Mouse (Mus musculus) layer of hippocampus, postnatal 14 days (tissue): Measurements from ENCODE around the gene Il31ra. TPM values are rescaled to one million over a fixed set of nuclear protein-coding genes. Genes with fewer than 3 reads are reported as not detected.

Source experiments
- DNase-seq, 2 experiments: peaks; one replicate each; pipeline ENCODE4 v3.0.0; 2021 to 2022; ENCODE audit warnings: low spot score in 2 of 2, mixed read lengths in 1 of 2
- total RNA-seq, 2 experiments: library from RNA; stranded (reverse); gene quantifications; 2 replicates each; pipeline ENCODE4 v1.2.3; 2021

Gene Il31ra
- total RNA-seq, 2 experiments from 2014 or later = 0.25 to 0.64 TPM

GRCm38 (mm10) chr13:112569606-112570005 is 24.6 kb downstream of the Il31ra start:
- no peak for DNase-seq

GRCm38 (mm10) chr13:112560554-112561138 is 33.5 kb downstream of the Il31ra start:
- no peak for DNase-seq

- no peak for DNase-seq
These were observed 37.7 kb downstream of the Il31ra start for GRCm38 (mm10) chr13:112556501-112556900.

- no peak for DNase-seq
These were observed 40.9 kb downstream of the Il31ra start for GRCm38 (mm10) chr13:112553304-112553703.

DNA sequence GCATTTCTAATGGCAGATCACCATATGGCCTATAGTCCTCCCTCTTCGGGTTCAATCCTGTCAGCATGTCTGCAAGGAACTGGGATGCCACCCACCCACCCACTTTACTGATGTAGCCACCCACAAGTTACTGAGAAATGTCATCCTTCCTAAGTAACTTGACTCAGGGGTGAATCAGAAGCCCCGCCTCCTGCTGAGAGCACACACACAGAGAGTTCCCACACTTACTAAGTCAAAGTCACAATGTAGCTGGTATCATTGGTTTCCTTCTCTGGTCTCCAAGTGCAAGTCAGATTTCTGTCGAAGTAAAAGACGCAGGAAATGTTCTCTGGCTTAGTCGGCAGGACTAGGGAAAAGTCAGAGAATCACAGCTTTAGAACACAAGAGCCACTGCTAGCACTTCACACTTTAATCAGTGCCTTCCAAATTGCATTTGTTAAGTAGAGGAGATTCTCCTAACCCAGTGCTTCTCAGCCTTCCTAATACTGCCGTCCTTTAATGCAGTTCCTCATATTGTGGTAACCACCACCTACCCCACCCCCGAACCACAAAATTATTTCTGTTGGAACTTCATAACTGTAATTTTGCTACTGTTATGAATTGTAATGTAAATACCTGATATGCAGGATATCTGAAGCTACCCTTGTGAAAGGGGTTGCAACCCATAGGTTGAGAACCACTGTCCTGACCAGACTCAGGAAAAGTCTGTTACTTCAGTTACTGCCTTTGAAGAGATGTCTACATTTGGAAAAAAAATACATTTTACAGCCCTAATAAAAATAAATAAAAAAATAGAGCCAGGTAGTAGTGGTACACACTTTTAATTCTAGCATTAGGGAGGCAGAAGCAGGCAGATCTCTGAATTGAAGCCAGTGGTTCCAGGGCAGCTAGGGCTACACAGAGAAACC is 42.3 kb downstream of the Il31ra start:
- no peak for DNase-seq

DNA sequence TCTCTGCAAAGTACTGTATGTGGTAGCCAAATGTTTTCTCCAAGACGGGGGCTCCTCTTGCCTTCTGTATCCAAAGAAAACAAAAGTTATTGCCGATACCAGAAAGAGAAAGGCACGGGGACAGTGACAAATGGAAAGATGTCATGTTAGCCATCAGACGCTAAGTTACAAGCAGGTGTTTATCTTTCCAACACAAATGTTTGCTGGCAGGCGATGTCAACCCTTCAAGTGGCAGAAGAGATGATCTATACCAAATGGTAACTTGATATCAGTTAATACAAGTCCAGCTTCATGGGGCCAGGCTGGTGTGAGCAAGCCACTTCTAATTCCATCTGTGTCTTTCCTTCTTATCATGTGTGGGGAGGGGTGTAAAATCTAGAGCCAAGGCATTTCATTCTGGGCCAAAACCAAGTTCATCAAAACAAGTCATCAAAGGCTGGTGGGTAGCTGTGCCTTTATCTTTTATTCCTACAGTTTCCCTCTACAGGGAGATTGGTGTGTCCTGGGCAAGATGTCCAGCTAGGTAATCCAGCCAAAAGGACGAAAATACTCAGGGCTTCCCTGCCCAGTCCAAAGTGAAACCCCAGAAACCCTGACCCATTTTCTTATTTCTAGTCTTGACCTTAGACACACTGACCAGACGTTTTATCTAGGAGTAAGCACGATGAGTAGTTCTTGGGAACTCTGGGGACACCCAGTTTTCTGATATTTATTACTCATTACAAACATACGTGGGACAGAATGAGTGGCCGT is 52.8 kb downstream of the Il31ra start:
- DNase-seq = no peak

DNA sequence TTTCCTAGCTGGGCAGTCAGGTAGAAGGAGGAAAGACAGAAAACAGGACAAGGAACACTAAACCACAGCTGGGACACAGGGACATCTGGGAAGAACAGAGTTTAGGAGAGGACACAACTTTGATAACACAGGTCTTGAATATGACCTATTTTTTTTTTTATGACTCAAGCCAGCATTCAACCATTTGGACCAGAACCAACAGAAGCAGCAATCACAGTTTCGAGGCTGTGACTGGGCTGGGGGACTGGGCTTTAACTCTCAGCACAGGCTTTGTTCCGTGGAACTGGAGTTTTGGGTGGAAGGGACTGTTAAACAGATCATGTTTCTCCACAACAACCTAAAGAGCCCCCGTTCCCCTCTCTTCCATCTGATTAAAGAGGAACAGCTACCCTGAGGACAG is 53.5 kb downstream of the Il31ra start:
- DNase-seq = no peak

GRCm38 (mm10) chr13:112537065-112537464 is 57.1 kb downstream of the Il31ra start:
- DNase-seq = no peak

GRCm38 (mm10) chr13:112536611-112537010 is 57.5 kb downstream of the Il31ra start:
- no peak for DNase-seq

- DNase-seq = no peak
These were observed 60.6 kb downstream of the Il31ra start for GRCm38 (mm10) chr13:112533556-112533955.

DNA sequence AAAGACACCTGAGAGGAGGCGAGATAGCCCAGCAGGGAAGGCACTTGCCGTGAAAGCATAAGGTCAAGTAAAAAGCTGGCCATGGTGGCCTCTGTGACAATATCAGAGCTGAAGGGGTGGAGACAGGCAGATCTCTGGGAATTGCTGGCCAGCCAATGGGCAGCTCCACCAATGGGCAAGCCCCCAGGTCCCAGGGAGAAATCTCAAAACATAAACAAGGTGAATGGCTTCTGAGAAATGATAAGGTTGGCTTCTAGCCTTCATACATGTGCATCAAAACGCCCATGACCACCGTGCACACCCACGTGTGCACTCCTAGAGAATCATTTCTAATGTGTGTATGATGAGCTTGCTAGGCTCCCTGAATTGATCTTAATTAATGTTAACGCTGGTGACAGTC is 61.9 kb downstream of the Il31ra start:
- no peak for DNase-seq

- DNase-seq = peak; percentile 62 to 63
These were observed 64.3 kb downstream of the Il31ra start for GRCm38 (mm10) chr13:112529893-112530292.

DNA sequence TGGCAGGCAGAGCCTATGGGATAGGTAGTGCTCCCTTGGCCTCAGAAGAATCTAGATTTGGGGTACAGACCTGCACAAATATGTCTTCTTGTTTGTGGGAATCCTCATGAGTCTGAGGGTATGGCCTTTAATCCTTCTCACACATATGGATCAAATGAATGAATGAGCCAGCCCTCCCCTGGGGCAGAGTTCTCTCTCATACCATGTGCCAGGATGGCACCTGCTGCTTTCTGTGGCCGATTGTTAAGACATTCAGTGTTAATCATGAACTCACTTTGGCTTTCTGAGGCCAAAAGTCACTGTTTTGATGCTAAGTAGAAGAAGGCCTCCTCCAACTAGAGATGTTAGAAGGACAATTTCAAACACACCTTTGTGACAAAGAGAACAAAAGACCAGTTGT is 67.0 kb downstream of the Il31ra start:
- no peak for DNase-seq

- no peak for DNase-seq
These were observed 70.7 kb downstream of the Il31ra start for GRCm38 (mm10) chr13:112523346-112523970.

- DNase-seq = no peak
These were observed 71.3 kb downstream of the Il31ra start for GRCm38 (mm10) chr13:112522896-112523295.

- DNase-seq = no peak
These were observed 71.9 kb downstream of the Il31ra start for GRCm38 (mm10) chr13:112522261-112522660.

DNA sequence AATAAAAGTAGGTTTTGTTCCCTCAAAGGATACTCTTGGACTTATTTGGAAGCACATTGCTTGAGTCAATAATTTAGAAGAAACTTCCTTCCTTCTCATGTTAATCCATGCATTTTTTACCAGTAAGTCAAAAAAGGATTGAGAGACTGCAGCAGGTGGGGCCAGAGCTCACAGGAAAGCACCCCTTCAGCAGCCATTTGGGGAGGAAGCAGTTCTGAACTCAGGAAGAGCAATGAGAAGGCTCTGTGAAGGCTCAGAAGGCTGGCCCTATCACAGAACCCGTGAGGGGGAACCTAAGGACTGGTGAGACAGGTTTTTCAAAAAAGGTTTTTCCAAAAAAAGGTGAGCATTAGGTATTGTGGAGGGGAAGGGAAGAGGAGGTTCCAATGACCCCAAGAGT is 79.6 kb downstream of the Il31ra start:
- no peak for DNase-seq

GRCm38 (mm10) chr13:112512824-112513223 is 81.3 kb downstream of the Il31ra start:
- no peak for DNase-seq

DNA sequence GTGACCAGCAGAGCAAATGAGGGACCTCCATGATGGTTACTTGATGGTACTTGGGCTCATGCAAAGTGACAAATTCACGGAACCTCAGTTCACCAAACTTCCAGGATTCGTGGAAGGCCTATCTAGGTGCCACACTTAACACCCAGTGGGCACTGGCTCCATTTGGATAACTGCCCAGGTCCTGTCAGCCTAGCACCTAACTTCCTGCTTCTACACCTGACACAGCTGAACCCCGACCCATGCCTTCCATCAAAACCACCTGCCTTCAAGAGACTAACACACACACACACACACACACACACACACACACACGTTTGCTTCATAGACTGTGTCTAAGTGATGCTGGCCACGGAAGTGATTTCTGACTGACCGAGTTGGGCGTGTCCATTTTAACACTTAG is 82.3 kb downstream of the Il31ra start:
- DNase-seq = no peak

GRCm38 (mm10) chr13:112511261-112511660 is 82.9 kb downstream of the Il31ra start:
- peak in 1 of 2 experiments; percentile 15 for DNase-seq

DNA sequence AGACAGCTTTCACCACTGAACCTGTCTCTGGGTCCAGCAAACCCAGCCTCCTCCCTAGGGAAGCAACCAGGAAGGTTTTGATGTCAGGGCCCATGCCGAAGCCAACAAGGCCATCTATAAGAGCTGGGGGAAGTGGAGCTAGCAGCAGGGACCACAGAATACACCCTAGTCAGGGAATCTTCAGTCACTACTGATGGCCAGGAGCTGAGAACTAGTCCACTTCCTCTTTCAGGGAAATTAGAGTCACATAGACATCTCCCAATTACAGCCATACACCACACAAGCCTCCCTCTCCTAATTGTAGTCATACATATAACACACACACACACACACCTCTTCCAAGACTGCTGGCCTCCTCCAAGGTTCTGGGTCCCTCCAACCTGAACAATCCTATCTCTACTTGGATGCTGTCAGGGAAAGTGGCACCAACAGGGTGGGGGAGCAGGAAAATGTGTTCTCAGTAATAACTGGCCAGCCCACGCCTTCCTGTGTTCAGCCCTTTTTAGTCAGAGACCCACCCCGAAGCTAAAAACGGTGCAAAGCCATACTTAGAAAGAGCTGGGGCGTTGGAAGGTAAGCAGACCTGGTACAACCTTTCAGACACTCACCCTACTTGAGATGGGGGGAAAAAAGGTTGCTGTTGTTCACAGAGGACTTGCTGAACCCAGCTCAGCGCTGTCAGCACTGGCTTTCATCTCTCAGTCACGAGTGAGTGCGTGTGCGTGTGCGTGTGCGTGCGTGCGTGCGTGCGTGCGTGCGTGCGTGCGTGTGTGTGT is 83.5 kb downstream of the Il31ra start:
- DNase-seq = no peak
